Mouse (Mus musculus) heart, embryonic 10.5 days (tissue): ENCODE data around the gene Myh7. TPM values are rescaled to one million over a fixed set of nuclear protein-coding genes. Genes with fewer than 3 reads are reported as not detected.

Source experiments
- DNase-seq: peaks from one replicate; pipeline ENCODE4 v3.0.0-alpha.2; 2017; ENCODE audit warnings: low spot score
- H3K27ac ChIP-seq: fragments of 300-500 bp; sonication (generic); 2 replicates; pipeline ENCODE4 v1.5.1; 2016; ENCODE audit warnings: mild to moderate bottlenecking
- H3K27me3 ChIP-seq: fragments of 300-500 bp; sonication (generic); 2 replicates; pipeline ENCODE4 v1.6.1; 2016; ENCODE audit warnings: mild to moderate bottlenecking; ENCODE audit not compliant: poor library complexity, insufficient read depth, severe bottlenecking
- H3K36me3 ChIP-seq: fragments of 300-500 bp; sonication (generic); 2 replicates; pipeline ENCODE4 v1.6.1; 2016; ENCODE audit warnings: mild to moderate bottlenecking, moderate library complexity
- H3K4me1 ChIP-seq: fragments of 300-500 bp; sonication (generic); 2 replicates; pipeline ENCODE4 v1.6.1; 2016; ENCODE audit warnings: mild to moderate bottlenecking
- H3K4me3 ChIP-seq: fragments of 300-500 bp; sonication (generic); 2 replicates; pipeline ENCODE4 v1.5.1; 2016; ENCODE audit warnings: mild to moderate bottlenecking, moderate library complexity
- H3K9me3 ChIP-seq: fragments of 300-500 bp; sonication (generic); 2 replicates; pipeline ENCODE4 v1.6.1; 2016; ENCODE audit warnings: mild to moderate bottlenecking, moderate library complexity
- WGBS: fragments of 180-500 bp; shearing (Covaris S2); methylation state at CpG from one replicate; pipeline ENCODE4 v1.1.7; 2016; 5-methylcytosine and 5-hydroxymethylcytosine counted together
- microRNA counts: library from miRNA; unstranded; fragments of <30 nt; microRNA quantifications from one replicate; lab custom pipeline; 2017
- microRNA-seq: library from miRNA; unstranded; fragments of <30 nt; microRNA quantifications from one replicate; pipeline ENCODE4, GENCODE M21; 2017
- polyA plus RNA-seq: library from polyadenylated mRNA; unstranded; fragments of >200 nt; fragmentation: Nextera tagmentation; extraction: Ambion mirVana; gene quantifications from 2 replicates; pipeline ENCODE4 v1.2.1, GENCODE M21; 2016

Myh7 gene
- polyA plus RNA-seq, 1 experiment from 2014 or later, result 2,022 TPM

- Histone ChIP-seq H3K36me3 (no peaks in the 10 kb centered on the region), H3K27ac (no peak overlapping the region), H3K27me3 (peaks cover 28% of the 10 kb centered on the region; the same call in 1 of the 2 replicates), H3K4me3 (no peak overlapping the region), H3K4me1 (peaks cover 45% of the 10 kb centered on the region), H3K9me3 (no peaks in the 10 kb centered on the region)
- WGBS, result 26% methylated on average over 2 of the region's 2 CpGs
- DNase-seq, result no peak
Observed at GRCm38 (mm10) chr14:54930431-54930830, 64.0 kb downstream of the Myh7 start.

GRCm38 (mm10) chr14:54929801-54930200 is 64.6 kb downstream of the Myh7 start:
- H3K27ac ChIP-seq, result no peak overlapping the region
- 67% methylated on average over 5 of the region's 5 CpGs for WGBS
- no peak for DNase-seq
- H3K4me3 ChIP-seq, result no peak overlapping the region
- peaks cover 28% of the 10 kb centered on the region; the same call in 1 of the 2 replicates for H3K27me3 ChIP-seq
- H3K36me3 ChIP-seq, result no peaks in the 10 kb centered on the region
- no peaks in the 10 kb centered on the region for H3K9me3 ChIP-seq
- peaks cover 47% of the 10 kb centered on the region for H3K4me1 ChIP-seq

GRCm38 (mm10) chr14:54927296-54927695 is 67.1 kb downstream of the Myh7 start:
- Histone ChIP-seq H3K4me1 (peaks cover 53% of the 10 kb centered on the region), H3K4me3 (peak overlapping the region; percentile 72)
- WGBS, result 12% methylated on average over 7 of the region's 7 CpGs

GRCm38 (mm10) chr14:54926401-54927158 is 67.8 kb downstream of the Myh7 start:
- peak overlapping the region; percentile 72 for H3K4me3 ChIP-seq
- WGBS, result under 1% methylated on average over 48 of the region's 58 CpGs
- H3K9me3 ChIP-seq, result 0 out of 2 replicates have a peak, but pooled peaks cover under 1% of the 10 kb centered on the region
- H3K36me3 ChIP-seq, result peaks cover 12% of the 10 kb centered on the region
- peaks cover 53% of the 10 kb centered on the region for H3K4me1 ChIP-seq
- DNase-seq, result no peak
- H3K27me3 ChIP-seq, result peaks cover 26% of the 10 kb centered on the region; the same call in 1 of the 2 replicates
- H3K27ac ChIP-seq, result peak overlapping the region; percentile 95

More at GRCm38 (mm10) chr14:54927296-54927695, 67.1 kb downstream of the Myh7 start:
- Histone ChIP-seq H3K27me3 (peaks cover 26% of the 10 kb centered on the region; the same call in 1 of the 2 replicates), H3K27ac (peak overlapping the region; percentile 95), H3K9me3 (no peaks in the 10 kb centered on the region), H3K36me3 (peaks cover 4% of the 10 kb centered on the region)
- DNase-seq, result no peak

- WGBS, result 3% methylated on average over 57 of the region's 57 CpGs
- Histone ChIP-seq H3K36me3 (peaks cover 21% of the 10 kb centered on the region), H3K4me3 (peak within 1 kb of the TSS; percentile 72), H3K27ac (peak within 1 kb of the TSS; percentile 95), H3K27me3 (peaks cover 26% of the 10 kb centered on the region; the same call in 1 of the 2 replicates), H3K9me3 (peaks cover 9% of the 10 kb centered on the region; the same call in 1 of the 2 replicates), H3K4me1 (peaks cover 53% of the 10 kb centered on the region)
- DNase-seq, result peak; percentile 87
Observed at GRCm38 (mm10) chr14:54925349-54926342, 68.8 kb downstream of the Myh7 start, which contains the start of gene Efs. TSS of gene Efs (minus strand) at chr14:54926126.

- DNase-seq, result peak; percentile 90
- H3K27me3 ChIP-seq, result peaks cover 26% of the 10 kb centered on the region; the same call in 1 of the 2 replicates
- H3K4me3 ChIP-seq, result peak overlapping the region; percentile 72
- H3K36me3 ChIP-seq, result peaks cover 30% of the 10 kb centered on the region
- peak overlapping the region; percentile 95 for H3K27ac ChIP-seq
- peaks cover 45% of the 10 kb centered on the region for H3K4me1 ChIP-seq
- H3K9me3 ChIP-seq, result peaks cover 9% of the 10 kb centered on the region; the same call in 1 of the 2 replicates
- WGBS, result 20% methylated on average over 7 of the region's 7 CpGs
Observed at GRCm38 (mm10) chr14:54924641-54925348, 69.6 kb downstream of the Myh7 start.

MicroRNAs within 50 kb of the gene (microRNA counts, 519-probe panel; counts per million panel counts)
- microRNA mmu-miR-208a (lab: Ali Mortazavi, UCI), result 9,387 counts per million, percentile 95 among the panel's probes with 10 or more counts
- 8,139 counts per million, percentile 88 among the panel's probes with 10 or more counts for microRNA mmu-miR-208b (lab: Ali Mortazavi, UCI)

Small RNA genes lying within 50 kb of the gene (microRNA-seq; reads per million reads assigned to microRNA genes)
- gene Mir208a (21,085 reads per million, percentile 98 among the genes with 10 or more reads in this experiment), gene Mir208b (60,433 reads per million, percentile 99 among the genes with 10 or more reads in this experiment)

Other genes with a start within 250 kb of the Myh7 start
- gene Slc7a8, start 212.7 kb downstream of the Myh7 start, polyA plus RNA-seq, result 2.4 and 2.7 TPM in 2 replicates
- not detected in 2 replicates for gene Rnf212b, start 180.5 kb downstream of the Myh7 start, polyA plus RNA-seq
- 10.3 and 11.0 TPM in 2 replicates for gene Homez, start 123.7 kb downstream of the Myh7 start, polyA plus RNA-seq
- 0.98 and 1.00 TPM in 2 replicates for gene Ppp1r3e, start 117.1 kb downstream of the Myh7 start, polyA plus RNA-seq
- 2.8 and 3.0 TPM in 2 replicates for gene Bcl2l2, start 111.2 kb downstream of the Myh7 start, polyA plus RNA-seq
- not detected in 2 replicates for gene Gm20521, start 111.2 kb downstream of the Myh7 start, polyA plus RNA-seq
- gene Pabpn1, start 102.1 kb downstream of the Myh7 start, polyA plus RNA-seq, result 89.8 and 162 TPM in 2 replicates
- gene Slc22a17, start 81.5 kb downstream of the Myh7 start, polyA plus RNA-seq, result 42.1 and 52.4 TPM in 2 replicates
- 16.7 and 23.5 TPM in 2 replicates for gene Efs, start 68.5 kb downstream of the Myh7 start, polyA plus RNA-seq
- not detected in 2 replicates for gene Il25, start 61.9 kb downstream of the Myh7 start, polyA plus RNA-seq
- gene Cmtm5, start 58.4 kb downstream of the Myh7 start, polyA plus RNA-seq, result 0.97 and 1.5 TPM in 2 replicates
- 2,034 and 3,157 TPM in 2 replicates for gene Myh6, start 27.7 kb downstream of the Myh7 start, polyA plus RNA-seq
- not detected in 2 replicates for gene Gm17428, start 17.7 kb downstream of the Myh7 start, polyA plus RNA-seq
- gene Ngdn, start 20.8 kb upstream of the Myh7 start, polyA plus RNA-seq, result 73.7 and 88.8 TPM in 2 replicates
- 3.8 and 4.2 TPM in 2 replicates for gene Zfhx2, start 97.7 kb upstream of the Myh7 start, polyA plus RNA-seq
- gene Thtpa, start 100.2 kb upstream of the Myh7 start, polyA plus RNA-seq, result 16.1 and 16.4 TPM in 2 replicates
- gene Ap1g2, start 112.0 kb upstream of the Myh7 start, polyA plus RNA-seq, result 15.6 and 18.9 TPM in 2 replicates
- gene Jph4, start 122.3 kb upstream of the Myh7 start, polyA plus RNA-seq, result 0.06 and 0.18 TPM in 2 replicates
- not detected in 2 replicates for gene Dhrs2, start 227.4 kb upstream of the Myh7 start, polyA plus RNA-seq